Mouse (Mus musculus) erythroblast, embryonic 14.5 days (primary cell): ENCODE data around the gene Trdn. TPM values are rescaled to one million over a fixed set of nuclear protein-coding genes. Genes with fewer than 3 reads are reported as not detected.

Experiments used
- H3K27me3 ChIP-seq: 2 replicates; pipeline ENCODE4 v1.6.1; 2012; ENCODE audit warnings: inconsistent platforms; ENCODE audit not compliant: control insufficient read depth
- H3K36me3 ChIP-seq: 2 replicates; pipeline ENCODE4 v1.6.1; 2012; ENCODE audit warnings: mild to moderate bottlenecking, inconsistent platforms; ENCODE audit not compliant: control insufficient read depth
- H3K4me1 ChIP-seq: 2 replicates; pipeline ENCODE4 v1.6.1; 2012; ENCODE audit warnings: inconsistent platforms; ENCODE audit not compliant: control insufficient read depth
- H3K4me3 ChIP-seq: replicated peaks from 2 replicates; pipeline ENCODE3; 2012; ENCODE audit warnings: moderate library complexity, mild to moderate bottlenecking, inconsistent platforms
- H3K9me3 ChIP-seq: 2 replicates; pipeline ENCODE4 v1.6.1; 2012; ENCODE audit warnings: low read length, inconsistent platforms, mixed read lengths; ENCODE audit not compliant: control insufficient read depth
- GATA1 ChIP-seq: IDR thresholded peaks from 2 replicates; pipeline ENCODE4 v1.6.1; 2012; ENCODE audit warnings: low read length, inconsistent platforms, mixed read lengths
- TAL1 ChIP-seq: IDR thresholded peaks from 3 replicates; pipeline ENCODE4 v1.6.1; 2012; ENCODE audit warnings: low read length, inconsistent platforms, mixed read lengths
- polyA plus RNA-seq: library from polyadenylated mRNA; stranded (reverse); fragments of >175 nt; gene quantifications from 2 replicates; pipeline ENCODE4 v1.2.3, GENCODE M21; 2012

Gene Trdn
- polyA plus RNA-seq = not detected in 2 replicates

DNA sequence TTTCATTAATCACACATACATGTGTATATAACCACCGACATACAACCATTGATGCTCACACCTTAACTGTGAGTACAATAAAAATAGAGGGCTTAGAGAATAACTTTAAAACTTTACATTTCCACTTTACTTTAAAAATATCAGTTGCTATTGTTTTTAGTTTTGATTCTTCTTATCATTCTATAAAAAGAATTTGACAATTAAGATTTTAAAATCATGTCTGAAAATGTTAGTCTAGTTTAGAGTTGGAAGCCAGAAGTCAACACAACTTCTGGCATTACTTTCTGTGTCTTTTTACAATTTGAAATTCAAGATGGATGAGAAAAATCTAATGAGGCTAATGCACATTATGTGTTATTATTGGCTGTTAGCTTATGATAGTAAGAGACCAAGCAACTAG lies at the start of gene Trdn:
TSS of gene Trdn (plus strand) at position 301 of the 400 bp plus-strand sequence.
- Histone ChIP-seq H3K9me3 (no peaks in the 10 kb centered on the region), H3K27me3 (no peaks in the 10 kb centered on the region), H3K4me3 (no peak within 1 kb of the TSS), H3K4me1 (no peaks in the 10 kb centered on the region), H3K36me3 (no peaks in the 10 kb centered on the region)
- TF ChIP-seq GATA1 = no peak
- TF ChIP-seq TAL1 = no peak

DNA sequence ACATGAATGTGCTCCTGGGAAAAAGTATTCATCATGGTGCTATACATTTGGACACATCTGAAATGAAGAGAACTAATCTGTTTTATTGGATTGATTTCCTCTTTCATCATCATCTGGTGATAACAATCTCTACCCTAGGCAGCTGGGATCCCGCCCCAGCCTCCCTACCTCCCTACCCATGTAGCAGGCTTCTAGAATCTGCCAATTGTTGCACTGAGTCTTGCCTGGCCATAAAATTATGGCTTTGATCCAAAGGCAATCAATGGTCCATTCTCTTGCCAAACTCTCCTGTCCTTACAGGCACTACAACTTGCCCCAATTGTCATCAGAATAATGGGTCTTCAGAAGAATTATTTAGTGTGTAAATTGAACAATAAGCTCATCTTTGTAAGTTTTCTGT lies 19.6 kb upstream of the Trdn start:
- Histone ChIP-seq H3K4me1 (no peaks in the 10 kb centered on the region), H3K36me3 (no peaks in the 10 kb centered on the region), H3K27me3 (no peaks in the 10 kb centered on the region), H3K9me3 (no peaks in the 10 kb centered on the region), H3K4me3 (no peak overlapping the region)
- TF ChIP-seq TAL1 = no peak
- TF ChIP-seq GATA1 = no peak

DNA sequence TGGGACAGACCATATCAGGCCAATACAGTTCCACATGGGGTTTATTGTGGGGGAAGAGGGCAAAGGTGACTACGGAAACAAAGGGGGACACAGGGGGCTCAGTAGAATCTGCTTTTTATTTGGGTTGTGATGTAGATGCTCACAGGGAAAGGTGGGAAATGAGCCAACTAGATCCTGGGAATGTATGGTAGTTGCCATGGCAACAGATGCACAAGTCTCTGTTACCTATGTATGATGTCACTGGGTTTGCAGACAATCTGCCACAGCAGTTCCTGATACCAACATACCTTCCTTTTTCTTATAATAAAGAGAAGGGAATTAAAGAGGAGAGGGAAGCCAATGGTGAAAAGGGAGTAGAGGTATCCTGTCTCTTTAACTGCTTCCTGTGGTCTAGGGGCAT lies 14.8 kb upstream of the Trdn start:
- Histone ChIP-seq H3K4me1 (no peaks in the 10 kb centered on the region), H3K36me3 (no peaks in the 10 kb centered on the region), H3K27me3 (no peaks in the 10 kb centered on the region), H3K9me3 (peaks cover 2% of the 10 kb centered on the region; the same call in 1 of the 2 replicates), H3K4me3 (no peak overlapping the region)
- no peak for TF ChIP-seq TAL1
- no peak for TF ChIP-seq GATA1

DNA sequence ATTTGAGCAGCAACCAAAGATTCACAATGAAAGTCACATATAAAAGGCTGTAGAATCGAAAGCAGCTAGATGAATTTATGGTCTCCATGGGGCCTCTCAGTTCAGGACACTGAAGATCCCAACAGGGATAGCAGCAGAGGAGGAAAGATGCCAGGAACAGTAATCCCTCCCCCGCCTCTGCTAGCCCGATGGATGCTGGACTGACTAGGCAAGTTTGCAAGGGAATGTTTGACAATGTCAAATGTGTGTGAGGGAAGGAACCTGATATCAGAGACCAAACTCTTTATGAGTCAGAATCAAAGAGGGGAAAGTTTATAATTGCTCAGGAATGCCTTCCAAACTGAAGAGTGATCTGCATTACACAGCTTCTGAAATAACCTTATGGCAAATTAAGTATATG lies 7.2 kb upstream of the Trdn start:
- no peaks in the 10 kb centered on the region for H3K4me1 ChIP-seq
- peaks cover 5% of the 10 kb centered on the region; the same call in 1 of the 2 replicates for H3K9me3 ChIP-seq
- H3K4me3 ChIP-seq = no peak overlapping the region
- no peaks in the 10 kb centered on the region for H3K36me3 ChIP-seq
- no peak for TF ChIP-seq GATA1
- no peak for TF ChIP-seq TAL1
- no peaks in the 10 kb centered on the region for H3K27me3 ChIP-seq

DNA sequence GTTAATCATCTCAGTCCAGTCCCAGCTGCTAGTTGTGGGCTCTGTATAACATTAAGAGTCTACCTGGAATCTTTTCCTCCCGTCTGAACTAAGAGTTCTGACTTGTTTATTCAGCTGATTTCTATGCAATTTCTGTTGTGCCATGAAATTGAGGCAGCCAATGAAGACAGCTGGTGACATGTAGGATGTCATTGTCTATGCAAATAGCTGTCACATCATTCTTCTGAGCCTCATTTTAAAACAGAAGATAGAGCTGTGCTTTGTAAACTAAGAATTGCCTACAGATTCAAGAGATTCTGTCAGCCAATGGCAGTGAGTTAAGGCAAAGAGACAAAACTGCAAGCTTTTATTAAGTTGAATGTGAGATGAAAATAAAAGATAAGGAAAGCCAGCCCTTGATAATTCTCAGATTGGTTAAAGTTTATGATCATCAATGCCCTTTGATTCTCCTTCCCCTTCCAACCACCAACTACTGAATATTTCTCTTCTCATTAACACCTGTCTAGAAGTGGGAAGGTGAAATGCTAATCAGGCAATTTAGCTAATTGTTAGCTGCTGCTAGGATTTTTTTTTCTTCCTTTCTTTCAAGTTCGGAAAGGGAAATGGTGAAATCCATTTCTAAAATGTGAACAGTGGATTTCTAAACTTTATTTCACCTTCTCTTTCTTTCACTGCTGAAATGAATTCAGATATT lies 1.9 kb downstream of the Trdn start:
- Histone ChIP-seq H3K4me3 (no peak overlapping the region), H3K9me3 (no peaks in the 10 kb centered on the region), H3K36me3 (no peaks in the 10 kb centered on the region), H3K4me1 (no peaks in the 10 kb centered on the region), H3K27me3 (no peaks in the 10 kb centered on the region)
- TF ChIP-seq GATA1 (no peak), TAL1 (no peak)

DNA sequence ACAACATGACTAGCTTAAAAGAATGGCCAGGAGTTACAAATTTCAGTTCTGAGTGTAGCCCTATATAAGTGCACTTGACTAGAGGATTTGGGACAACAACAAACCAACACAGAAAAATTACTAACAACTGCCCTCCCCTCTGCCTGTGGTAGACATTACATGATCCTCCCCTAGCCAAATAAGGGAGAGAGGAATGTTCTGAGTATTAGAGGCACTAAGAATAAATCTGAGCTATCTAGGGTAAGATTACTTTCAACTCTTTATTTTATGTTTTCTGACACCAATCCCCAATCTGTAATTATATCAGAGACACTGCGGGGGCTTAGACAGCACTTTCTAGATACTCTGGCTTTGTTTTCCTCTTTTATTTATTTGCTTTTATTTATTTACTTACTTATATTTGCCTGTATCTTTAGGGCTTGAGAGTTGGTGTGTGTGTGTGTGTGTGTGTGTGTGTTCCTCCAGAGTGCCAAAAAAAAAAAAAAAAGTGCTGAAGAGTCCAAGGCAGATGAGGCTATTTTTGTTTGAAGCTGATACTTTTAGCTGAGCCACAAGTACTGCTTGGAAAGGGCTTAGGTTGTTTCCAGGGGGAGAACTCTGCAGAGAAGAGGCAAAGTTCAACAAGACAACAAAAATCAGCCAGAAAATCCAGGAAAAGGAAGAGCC lies 2.7 kb downstream of the Trdn start:
- Histone ChIP-seq H3K4me3 (no peak overlapping the region), H3K36me3 (no peaks in the 10 kb centered on the region), H3K27me3 (no peaks in the 10 kb centered on the region), H3K4me1 (no peaks in the 10 kb centered on the region), H3K9me3 (no peaks in the 10 kb centered on the region)
- TF ChIP-seq TAL1 (no peak), GATA1 (no peak)

DNA sequence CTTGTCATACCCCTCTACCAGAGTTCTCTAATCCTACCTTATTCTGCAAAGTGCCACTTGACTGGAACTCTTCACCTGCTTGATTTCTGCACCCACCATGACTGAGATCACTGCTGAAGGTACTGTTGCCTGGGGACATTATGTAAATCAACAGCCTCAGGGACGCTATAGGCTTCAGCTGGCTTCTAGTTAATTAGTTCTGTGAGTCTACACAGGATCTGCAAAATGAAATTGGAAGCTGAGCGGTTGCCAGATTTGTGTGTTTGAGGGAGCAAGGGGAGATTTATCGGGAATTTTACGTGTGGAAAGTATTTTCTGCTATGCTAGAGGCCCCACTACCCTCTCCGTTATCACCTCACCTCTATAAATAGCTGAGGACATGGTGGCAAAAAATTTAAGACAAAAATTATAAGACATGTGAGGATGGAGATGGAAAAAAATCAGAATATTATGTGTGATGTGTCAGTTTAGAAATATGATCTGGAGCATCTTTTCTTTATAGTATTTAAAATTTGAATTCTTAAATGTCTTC lies 3.3 kb downstream of the Trdn start:
- Histone ChIP-seq H3K36me3 (no peaks in the 10 kb centered on the region), H3K4me3 (no peak overlapping the region), H3K4me1 (no peaks in the 10 kb centered on the region), H3K9me3 (no peaks in the 10 kb centered on the region), H3K27me3 (no peaks in the 10 kb centered on the region)
- TF ChIP-seq GATA1 = no peak
- no peak for TF ChIP-seq TAL1

DNA sequence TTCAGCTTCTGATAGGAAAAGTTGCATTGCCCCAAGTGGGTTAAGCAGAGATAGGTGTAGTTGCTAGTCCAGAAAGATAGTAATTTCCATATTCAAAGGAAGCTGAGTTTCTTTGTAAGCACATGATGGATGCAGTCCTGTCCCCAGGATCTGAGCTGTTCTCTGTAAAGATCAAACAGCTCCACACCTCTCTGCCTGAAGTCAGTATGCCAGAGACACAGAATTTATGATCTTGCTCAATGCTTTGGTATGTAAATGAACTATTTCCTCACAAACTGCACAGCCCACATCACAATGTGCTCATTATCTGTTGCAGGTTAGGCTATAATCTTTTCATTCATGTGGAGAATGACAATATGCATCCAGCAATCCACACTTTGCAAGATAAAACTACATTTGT lies 8.0 kb downstream of the Trdn start:
- no peaks in the 10 kb centered on the region for H3K36me3 ChIP-seq
- no peaks in the 10 kb centered on the region for H3K4me1 ChIP-seq
- H3K9me3 ChIP-seq = no peaks in the 10 kb centered on the region
- TF ChIP-seq GATA1 = no peak
- TF ChIP-seq TAL1 = no peak
- no peaks in the 10 kb centered on the region for H3K27me3 ChIP-seq
- no peak overlapping the region for H3K4me3 ChIP-seq

DNA sequence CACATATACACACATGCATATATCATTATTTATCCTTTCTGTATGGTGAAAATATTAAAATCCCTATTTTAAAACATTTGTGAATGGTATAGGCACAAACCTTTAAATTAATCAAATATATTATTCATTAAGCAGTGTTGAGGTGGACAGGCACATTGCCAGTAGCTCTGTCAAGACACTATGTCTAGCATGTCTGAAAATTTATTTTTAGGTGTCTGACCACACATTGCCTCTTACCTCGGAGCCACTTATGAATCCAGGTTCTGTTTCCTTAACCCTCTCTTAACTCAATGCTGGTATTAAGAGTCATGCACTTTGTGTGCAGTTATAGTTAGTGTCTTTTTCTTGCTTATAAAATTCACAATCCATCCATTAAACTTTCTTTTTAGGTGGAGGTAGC lies 12.0 kb downstream of the Trdn start:
- TF ChIP-seq GATA1 (no peak), TAL1 (no peak)
- no peaks in the 10 kb centered on the region for H3K4me1 ChIP-seq
- H3K9me3 ChIP-seq = no peaks in the 10 kb centered on the region
- H3K27me3 ChIP-seq = no peaks in the 10 kb centered on the region
- no peak overlapping the region for H3K4me3 ChIP-seq
- H3K36me3 ChIP-seq = no peaks in the 10 kb centered on the region
